Mouse (Mus musculus) ovary, postnatal 14 days (tissue): ENCODE data around the gene Foxo3.

Experiments
- DNase-seq: peaks from one replicate; pipeline ENCODE4 v3.0.0; 2022; ENCODE audit warnings: low spot score

Gene Foxo3

DNA sequence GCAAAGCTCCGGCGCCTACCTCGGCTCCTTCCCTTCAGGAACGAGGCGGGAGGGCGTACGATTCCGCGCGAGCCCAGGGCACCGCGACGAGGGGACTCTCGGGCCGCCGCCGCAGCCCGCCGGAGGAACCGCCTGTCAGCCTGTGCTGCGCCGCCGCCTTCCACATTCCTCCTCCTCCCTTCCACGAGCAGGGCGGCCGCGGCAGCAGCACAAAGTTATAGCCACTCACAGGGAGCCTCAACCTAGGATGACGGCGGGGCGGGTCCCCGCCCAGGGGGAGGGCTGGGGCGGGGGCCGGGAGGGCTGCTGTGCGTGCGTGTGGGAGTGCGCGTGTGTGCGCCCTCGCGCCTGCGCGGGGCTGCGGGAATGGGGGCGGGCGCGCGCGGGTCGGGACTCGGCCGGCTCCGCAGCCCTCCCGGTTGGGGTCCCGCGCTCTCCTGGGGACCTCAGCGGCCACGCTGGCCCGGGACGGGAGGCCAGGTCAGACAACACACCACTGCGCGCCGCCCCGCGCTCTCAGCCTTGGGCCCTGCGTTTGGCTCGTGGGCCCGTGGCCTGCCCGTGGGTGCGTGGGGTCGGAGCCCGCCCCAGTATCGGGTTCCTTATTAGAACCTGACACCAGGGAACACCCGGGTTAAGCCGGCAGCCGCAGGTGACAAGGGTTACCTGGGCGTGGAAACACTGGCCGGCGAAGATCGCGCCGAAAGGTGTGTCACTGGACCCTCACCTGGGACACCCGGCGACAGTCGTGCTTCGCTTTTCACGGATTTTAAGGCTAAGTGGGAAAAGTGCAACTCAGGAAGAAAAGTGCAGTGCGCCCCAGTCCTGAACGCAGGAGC is at the start of gene Foxo3:
Gene Foxo3, minus strand, starts transcription at position 249 of the 839 bp plus-strand sequence.
- DNase-seq = peak; percentile 71

DNA sequence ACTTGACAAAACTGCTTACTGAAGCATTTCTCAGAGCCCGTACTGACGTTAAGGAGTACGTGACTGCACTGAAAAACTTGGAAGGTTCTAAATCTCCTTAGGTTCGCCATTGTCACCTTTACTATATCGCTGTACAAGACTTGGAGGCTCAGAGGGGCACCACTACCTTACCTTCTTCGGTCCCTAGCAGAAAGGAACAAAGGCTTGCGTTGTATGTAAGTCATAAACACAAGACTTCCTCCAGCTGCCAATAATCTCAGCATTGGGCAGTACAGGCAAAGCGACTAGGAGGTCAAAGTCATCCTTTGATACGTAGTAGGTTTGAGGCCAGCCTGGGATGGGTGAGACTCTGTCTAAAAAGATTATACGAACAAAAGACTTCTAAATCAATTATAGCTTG is 48.8 kb upstream of the Foxo3 start:
- DNase-seq = no peak

- DNase-seq = no peak
Measured at GRCm38 (mm10) chr10:42323978-42324377, 47.4 kb upstream of the Foxo3 start.

DNA sequence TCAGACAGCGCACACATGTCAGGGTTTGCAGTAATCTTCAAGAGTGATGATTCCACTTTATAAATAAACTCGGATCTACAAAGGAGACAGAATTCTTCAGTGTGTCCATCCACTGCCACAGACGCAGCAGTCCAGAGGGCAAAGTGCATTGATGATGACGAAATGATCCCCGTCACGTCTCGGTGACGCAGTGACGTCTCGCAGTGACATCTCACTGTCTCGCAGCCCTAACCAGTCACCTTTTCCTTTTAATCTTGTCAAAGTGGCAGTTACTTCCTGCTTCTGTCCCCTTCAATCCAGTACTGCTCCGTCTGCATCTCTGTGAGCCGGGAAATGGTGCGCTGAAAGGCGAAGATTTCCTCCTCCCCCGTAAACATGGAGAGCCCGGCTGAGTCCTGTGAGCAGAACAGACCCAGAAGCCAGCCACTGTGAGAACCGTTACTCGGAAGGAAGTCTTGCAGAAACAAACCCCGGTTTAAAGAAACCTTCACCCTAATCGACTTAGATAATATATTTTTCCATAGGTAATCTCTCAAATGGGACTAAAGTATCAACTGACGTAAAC is 36.7 kb upstream of the Foxo3 start:
- DNase-seq = no peak

GRCm38 (mm10) chr10:42312557-42312956 is 36.0 kb upstream of the Foxo3 start:
- no peak for DNase-seq

- no peak for DNase-seq
Measured at GRCm38 (mm10) chr10:42308687-42308987, 32.1 kb upstream of the Foxo3 start.

- DNase-seq = peak; percentile 78
Measured at GRCm38 (mm10) chr10:42307980-42308686, 31.6 kb upstream of the Foxo3 start.

DNA sequence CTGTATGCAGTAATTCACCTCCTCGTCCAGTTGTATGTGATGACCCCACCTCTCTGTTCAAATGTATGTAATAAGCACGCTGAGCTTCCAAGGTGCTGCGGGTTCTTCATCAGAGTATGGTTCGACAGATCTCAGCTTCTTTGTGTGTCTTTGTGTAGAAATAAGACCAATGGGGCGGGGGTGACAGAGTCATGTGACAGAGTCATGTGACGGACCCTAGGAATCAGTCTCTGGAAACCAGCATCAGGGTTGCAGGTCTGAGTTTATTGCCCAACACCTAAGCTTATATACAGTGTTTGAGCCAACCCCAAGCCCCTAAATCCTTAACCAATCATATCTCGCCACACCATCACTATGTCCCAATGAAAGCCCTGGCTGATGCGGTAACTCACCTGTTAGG is 29.9 kb upstream of the Foxo3 start:
- no peak for DNase-seq

DNA sequence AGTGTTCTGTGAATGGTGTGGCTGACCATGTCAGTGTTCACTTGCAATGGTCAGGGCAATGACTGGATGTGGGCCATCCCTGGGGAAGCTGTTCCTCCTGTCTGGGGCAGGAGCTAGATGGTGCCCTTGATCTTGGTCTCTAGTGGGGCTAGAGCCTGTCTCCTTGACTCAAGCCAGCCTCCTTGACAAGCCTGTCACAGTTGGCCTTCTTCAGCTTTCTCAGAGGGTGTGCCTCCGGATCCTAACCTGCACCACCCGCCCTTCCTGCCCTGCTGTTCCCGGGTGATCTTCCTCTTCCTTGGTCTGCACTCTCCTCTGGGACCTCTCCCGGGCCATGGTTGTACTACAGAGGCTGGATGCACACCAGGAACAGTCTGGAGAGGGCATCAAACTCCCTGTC is 24.2 kb upstream of the Foxo3 start:
- no peak for DNase-seq

DNA sequence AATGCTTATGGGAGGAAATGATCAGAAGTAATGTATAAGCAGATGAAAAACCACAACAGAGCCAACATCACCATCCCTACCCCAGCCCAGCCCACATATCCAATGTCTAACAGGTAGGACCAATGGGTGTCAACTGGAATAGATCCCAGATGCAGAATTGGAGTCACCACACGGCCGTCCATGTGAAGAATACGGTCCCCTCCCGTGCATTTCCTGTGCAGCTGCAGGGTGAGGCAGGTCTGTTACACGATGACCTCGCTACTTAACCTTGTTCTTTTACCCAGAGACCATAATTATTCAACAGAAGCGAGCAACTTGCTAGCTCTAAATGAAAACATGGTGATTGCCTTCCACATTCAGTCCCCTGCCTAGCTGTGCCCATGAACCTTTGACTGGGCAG is 23.4 kb upstream of the Foxo3 start:
- DNase-seq = no peak

GRCm38 (mm10) chr10:42299426-42299825 is 22.9 kb upstream of the Foxo3 start:
- no peak for DNase-seq

- DNase-seq = no peak
Measured at GRCm38 (mm10) chr10:42297954-42298353, 21.4 kb upstream of the Foxo3 start.

DNA sequence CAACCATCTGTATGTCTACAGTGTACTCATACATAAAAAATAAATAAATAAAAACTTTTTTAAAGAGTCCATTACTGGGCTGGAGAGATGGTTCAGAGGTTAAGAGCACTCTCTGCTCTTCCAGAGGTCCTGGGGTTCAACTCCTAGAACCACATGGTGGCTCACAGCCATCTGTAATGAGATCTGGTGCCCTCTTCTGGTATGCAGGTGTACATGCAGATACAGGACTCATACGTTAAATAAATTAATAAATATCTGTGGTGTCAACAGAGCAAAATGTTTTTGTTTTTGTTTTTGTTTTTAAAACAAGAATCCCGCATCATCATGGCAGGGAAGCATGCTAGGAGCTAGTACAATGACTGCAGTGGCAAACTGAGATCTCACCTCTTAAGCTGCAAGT is 20.6 kb upstream of the Foxo3 start:
- DNase-seq = no peak

GRCm38 (mm10) chr10:42296559-42296958 is 20.0 kb upstream of the Foxo3 start:
- no peak for DNase-seq

DNA sequence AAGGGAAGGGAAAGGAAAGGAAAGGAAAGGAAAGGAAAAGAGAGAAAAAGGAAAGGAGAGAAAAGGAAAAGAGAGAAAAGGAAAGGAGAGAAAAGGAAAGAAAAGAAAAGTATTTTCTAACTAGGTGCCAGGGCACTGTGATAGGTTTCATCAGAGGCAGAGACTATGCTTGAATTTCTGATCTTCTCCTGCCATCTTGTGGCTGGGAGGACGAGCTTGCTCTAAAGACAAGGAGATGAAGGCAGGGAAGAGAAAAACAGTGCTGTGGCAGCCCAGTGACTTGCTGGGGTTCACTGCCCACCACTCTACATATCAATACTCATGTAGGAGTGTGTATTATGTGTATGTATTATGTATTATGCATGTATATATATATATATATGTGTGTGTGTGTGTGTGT is 18.5 kb upstream of the Foxo3 start:
- DNase-seq = no peak

DNA sequence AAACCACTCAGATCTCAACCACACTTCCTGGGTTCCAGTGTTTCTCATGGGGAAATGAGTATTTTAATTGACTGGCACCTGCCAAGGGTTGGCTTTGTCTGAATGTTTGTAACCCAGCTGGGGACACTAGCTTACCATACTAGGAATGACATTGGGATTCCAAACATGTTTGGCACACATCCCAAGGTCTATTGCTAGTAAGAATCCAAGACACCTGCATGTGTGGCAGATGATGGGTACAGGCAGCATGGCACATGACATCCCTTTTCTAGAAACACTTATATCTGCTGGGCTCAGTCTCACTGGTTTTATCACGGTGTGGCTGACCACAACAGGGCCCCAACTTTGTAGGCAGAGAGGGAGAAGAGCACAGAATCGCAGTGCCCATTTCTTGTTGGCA is 17.8 kb upstream of the Foxo3 start:
- DNase-seq = no peak

GRCm38 (mm10) chr10:42293877-42294276 is 17.3 kb upstream of the Foxo3 start:
- DNase-seq = no peak

DNA sequence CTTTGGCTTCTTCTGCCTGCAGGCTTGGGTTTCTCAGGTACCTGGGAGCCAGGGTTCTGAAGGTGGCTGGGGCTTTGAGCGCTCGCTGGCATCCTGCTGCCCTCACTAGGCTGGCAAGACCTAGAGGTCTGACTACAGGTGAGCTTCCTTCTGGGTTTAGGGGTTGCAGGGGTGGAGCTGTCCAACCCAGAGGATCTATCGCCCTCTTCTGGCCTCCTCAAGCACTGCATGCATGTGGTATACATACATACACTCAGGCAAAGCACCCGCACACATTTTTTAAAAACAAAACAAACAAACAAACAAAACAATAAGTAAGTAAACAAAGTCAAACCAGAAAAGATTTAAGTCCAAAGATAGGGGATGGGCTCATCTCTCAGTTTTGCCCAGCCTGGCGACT is 14.8 kb upstream of the Foxo3 start:
- no peak for DNase-seq

DNA sequence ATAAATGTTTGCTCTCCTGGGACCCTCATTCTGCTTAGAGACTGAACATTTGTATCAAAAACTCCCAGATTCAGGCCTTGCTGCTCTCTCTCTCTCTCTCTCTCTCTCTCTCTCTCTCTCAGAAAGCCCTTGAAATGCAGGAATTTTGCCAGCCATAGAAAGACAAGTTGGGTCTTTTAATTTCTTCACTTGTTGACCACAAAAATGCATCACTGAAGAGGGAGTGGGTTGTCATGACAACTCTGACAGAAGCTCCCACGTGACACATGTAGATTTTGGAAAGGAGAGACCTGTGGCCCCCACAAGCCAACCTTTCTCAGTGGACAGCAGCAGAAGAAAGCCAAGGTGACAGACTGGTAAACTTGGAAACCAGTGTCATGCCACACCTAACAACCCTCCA is 11.1 kb upstream of the Foxo3 start:
- no peak for DNase-seq

DNA sequence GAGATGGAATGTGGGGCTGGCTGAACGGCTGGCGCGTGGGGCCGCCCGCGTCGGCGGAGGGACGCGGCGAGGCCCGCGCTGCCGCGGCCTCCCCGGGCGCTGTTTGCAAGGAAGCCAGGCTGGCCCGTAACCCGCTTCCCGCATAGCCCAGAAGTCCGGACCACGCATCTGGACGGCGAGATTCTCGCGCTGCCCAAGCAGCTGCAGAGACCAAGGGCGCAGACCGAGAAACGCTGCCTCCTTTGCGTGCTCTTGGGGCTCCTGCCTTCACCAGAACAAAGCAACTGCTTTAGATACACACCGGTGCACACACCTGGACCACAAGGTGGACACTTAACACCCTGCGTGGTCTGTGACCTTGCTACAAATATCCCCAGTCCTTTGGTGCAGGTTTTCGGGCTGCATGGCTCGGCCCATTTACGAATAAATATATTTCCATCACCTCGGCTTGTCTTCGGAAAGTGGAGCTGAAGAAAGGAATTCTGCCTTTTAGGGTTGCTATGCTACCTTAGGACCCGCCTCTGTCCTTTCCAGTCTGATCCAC is 1.8 kb upstream of the Foxo3 start:
- DNase-seq = no peak

DNA sequence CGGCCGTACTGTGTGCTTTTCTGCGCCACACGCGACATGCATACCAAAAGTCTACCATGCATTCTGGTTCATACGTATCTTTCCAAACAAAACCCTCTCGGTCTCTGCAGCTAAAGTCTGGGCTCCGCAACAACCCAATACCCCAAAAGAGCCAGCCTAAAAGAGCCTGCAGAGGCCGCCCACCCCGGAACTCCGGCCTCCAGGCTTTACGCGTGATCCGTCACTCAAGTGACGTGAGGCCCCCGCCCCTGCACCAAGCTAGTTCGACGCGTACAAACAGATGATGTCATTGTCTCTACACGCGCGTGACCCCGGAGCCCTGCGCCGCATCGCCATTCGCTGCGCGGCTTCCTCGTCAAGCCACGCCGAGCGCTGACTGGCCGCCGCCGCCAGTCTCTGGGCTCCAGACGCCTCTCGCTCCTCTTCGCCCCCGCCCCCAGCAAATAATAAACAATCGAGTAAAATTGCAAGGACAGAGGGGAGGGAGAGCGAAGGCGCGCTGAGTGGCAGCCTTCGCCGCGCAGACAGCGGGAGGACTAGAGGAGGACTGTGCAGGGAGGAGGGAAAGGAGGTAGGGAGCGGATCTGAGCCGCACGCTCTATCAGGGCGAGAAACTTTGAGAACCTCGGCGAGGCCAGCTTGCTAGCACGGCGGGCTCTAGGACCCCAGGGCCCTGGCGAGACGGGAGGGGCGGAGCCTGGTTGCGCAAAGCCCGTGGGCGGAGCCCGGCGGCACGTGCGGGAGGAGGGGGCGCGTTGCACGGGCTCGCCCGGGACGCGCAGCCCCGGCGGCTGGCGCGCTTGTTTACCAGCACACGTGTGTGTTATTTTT is 1.1 kb upstream of the Foxo3 start:
- peak; percentile 93 for DNase-seq

GRCm38 (mm10) chr10:42275871-42276501 is 569 bp downstream of the Foxo3 start:
- DNase-seq = no peak
